Mouse (Mus musculus) urinary bladder, postnatal 36 days (tissue): Measurements from ENCODE around the gene Tssc4.

Source experiments
- DNase-seq, 2 experiments: peaks; one replicate each; pipeline ENCODE4 v3.0.0; 2022; ENCODE audit warnings: low spot score in 2 of 2, mixed read lengths in 1 of 2

Tssc4 gene

GRCm38 (mm10) chr7:143109696-143110095 is 40.6 kb downstream of the Tssc4 start:
- DNase-seq = no peak

GRCm38 (mm10) chr7:143110803-143111202 is 41.8 kb downstream of the Tssc4 start:
- no peak for DNase-seq

GRCm38 (mm10) chr7:143111719-143112118 is 42.7 kb downstream of the Tssc4 start:
- DNase-seq = no peak

- DNase-seq = no peak
Measured at GRCm38 (mm10) chr7:143112395-143112794, 43.3 kb downstream of the Tssc4 start.

- DNase-seq = no peak
Measured at GRCm38 (mm10) chr7:143114773-143115172, 45.7 kb downstream of the Tssc4 start.

- no peak for DNase-seq
Measured at GRCm38 (mm10) chr7:143116521-143116920, 47.5 kb downstream of the Tssc4 start.

GRCm38 (mm10) chr7:143119407-143119806 is 50.4 kb downstream of the Tssc4 start:
- DNase-seq = no peak

GRCm38 (mm10) chr7:143119826-143120225 is 50.8 kb downstream of the Tssc4 start:
- no peak for DNase-seq
